Mouse (Mus musculus) heart, adult 2 months (tissue): ENCODE data around the gene Atp6v0d1.

ENCODE experiments used
- CTCF ChIP-seq: fragments of 200-600 bp; IDR thresholded peaks from 2 replicates; pipeline ENCODE4 v1.8.1; 2022; ENCODE audit warnings: antibody characterized with exemption, mild to moderate bottlenecking, moderate library complexity
- EP300 ChIP-seq: fragments of 200-500 bp; IDR thresholded peaks from 2 replicates; pipeline ENCODE4 v1.6.1; 2011; ENCODE audit warnings: low read depth, low read length, control low read depth; ENCODE audit not compliant: insufficient read depth
- POLR2A ChIP-seq: fragments of 200-500 bp; IDR thresholded peaks from 2 replicates; pipeline ENCODE4 v1.6.1; 2011; ENCODE audit warnings: mild to moderate bottlenecking, low read depth, low read length, control low read depth; ENCODE audit not compliant: insufficient read depth

DNA sequence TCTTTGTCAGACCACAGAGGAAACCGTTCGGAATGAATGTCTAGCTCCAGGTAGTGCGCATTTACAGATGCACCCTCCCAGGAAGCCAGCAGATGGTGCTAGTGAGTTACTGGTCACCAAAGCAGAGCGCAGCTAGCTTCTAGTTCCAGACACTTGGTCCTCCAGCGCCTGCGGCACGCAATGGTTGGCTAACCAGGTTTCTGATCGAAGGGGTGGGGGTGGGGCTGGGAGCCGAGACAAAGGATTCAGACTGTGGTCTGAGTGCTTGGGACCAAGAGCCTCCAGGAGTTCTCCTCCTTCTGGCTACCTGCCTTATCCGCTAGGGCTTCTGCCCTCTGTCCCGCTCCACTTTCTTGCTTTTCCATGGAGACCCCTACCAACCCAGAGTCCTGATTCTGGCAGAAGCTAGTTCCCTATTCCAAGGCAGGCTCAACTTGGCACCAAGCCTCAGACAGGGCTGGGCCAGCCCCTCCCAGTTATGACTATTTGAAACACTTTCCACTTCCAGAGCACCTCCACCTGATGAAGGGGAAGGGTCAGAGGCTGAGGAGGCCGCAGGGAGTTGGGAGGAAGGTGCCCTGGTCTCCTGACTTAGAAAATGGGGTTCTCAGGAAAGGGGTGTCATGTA is 49.7 kb downstream of the Atp6v0d1 start:
- TF ChIP-seq CTCF (peak; percentile 82), EP300 (peak; percentile 75; the same call in 1 of the 2 replicates), POLR2A (no peak)
